17 mouse cellular contexts compared by ENCODE assay signal in genomic region chr3:90391004-90391403, GRCm38 (mm10). TPM values are rescaled to one million over a fixed set of nuclear protein-coding genes. Genes with fewer than 3 reads are reported as not detected.
DNase-seq lines count a peak whose midpoint lies in the region; ATAC-seq and TF ChIP-seq lines count a peak whose summit lies in the region.
"Had no signal": no experiment of that assay in that cellular context is flagged by ENCODE, and none has a peak within 500 bp of the region (broad histone marks: within the 10 kb centered on the region; RNA-seq: fewer than 3 reads in every experiment).

No protein-coding gene starts in this region.

- no peak for TF ChIP-seq CTCF in hindbrain, postnatal 0 days (IDR thresholded peaks at IDR 0.05; ENCODE audit: low read depth)
- TF ChIP-seq CTCF in E14TG2a.4 (conservative IDR thresholded peaks at IDR 0.05; ENCODE audit: low read length), result no peak

- H3K4me1 ChIP-seq in hindbrain, embryonic 12.5 days, result peaks cover 39% of the 10 kb centered on the region
- peaks cover 23% of the 10 kb centered on the region; the same call in 1 of the 2 replicates for H3K4me1 ChIP-seq in hindbrain, postnatal 0 days (ENCODE audit: insufficient read depth, low read length)
- peaks cover 64% of the 10 kb centered on the region for H3K4me1 ChIP-seq in E14TG2a.4 (replicated peaks; ENCODE audit: low read depth, low read length)
- H3K4me1 ChIP-seq in limb, embryonic 12.5 days (replicated peaks), result peaks cover 36% of the 10 kb centered on the region

- H3K4me3 ChIP-seq in hindbrain, embryonic 12.5 days, result no peak overlapping the region
- no peak overlapping the region for H3K4me3 ChIP-seq in hindbrain, postnatal 0 days (ENCODE audit: low read length)
- peak overlapping the region; percentile 89; the same call in 1 of the 2 replicates for H3K4me3 ChIP-seq in E14TG2a.4 (replicated peaks; ENCODE audit: low read length)
- 0 out of 2 replicates have a peak overlapping the region, but pooled peaks have one; percentile 69 for H3K4me3 ChIP-seq in limb, embryonic 12.5 days (replicated peaks)
- H3K4me3 ChIP-seq: heart, embryonic 12.5 days had no signal

- H3K27me3 ChIP-seq in hindbrain, embryonic 12.5 days, result no peaks in the 10 kb centered on the region
- H3K27me3 ChIP-seq in hindbrain, postnatal 0 days (ENCODE audit: insufficient read depth, low read length), result no peaks in the 10 kb centered on the region
- H3K27me3 ChIP-seq in E14TG2a.4 (ENCODE audit: insufficient read depth, low read length), result peaks cover 18% of the 10 kb centered on the region
- no peaks in the 10 kb centered on the region for H3K27me3 ChIP-seq in limb, embryonic 12.5 days
- H3K27me3 ChIP-seq: forebrain, embryonic 13.5 days; heart, embryonic 12.5 days; Patski had no signal

- no peak for ATAC-seq in hindbrain, embryonic 12.5 days (ENCODE audit: low FRiP score)
- ATAC-seq in hindbrain, postnatal 0 days, result no peak
- ATAC-seq in limb, embryonic 12.5 days (ENCODE audit: insufficient number of reproducible peaks, insufficient read depth, low FRiP score, low TSS enrichment, low read depth), result no peak
- ATAC-seq in granulocyte monocyte progenitor cell, adult 5-6 weeks (replicated peaks; ENCODE audit: poor library complexity, severe bottlenecking), result no peak
- ATAC-seq: forebrain, embryonic 13.5 days; inflammation-experienced regulatory T-cells, adult 6 months; Patski had no signal

- H3K9me3 ChIP-seq in hindbrain, embryonic 12.5 days (replicated peaks), result no peaks in the 10 kb centered on the region
- H3K9me3 ChIP-seq in hindbrain, postnatal 0 days (ENCODE audit: low read length), result no peaks in the 10 kb centered on the region
- no peaks in the 10 kb centered on the region for H3K9me3 ChIP-seq in E14TG2a.4 (ENCODE audit: low read length)
- H3K9me3 ChIP-seq in limb, embryonic 12.5 days, result no peaks in the 10 kb centered on the region
- H3K9me3 ChIP-seq: forebrain, embryonic 13.5 days; heart, embryonic 12.5 days had no signal

- peaks cover 63% of the 10 kb centered on the region for H3K36me3 ChIP-seq in hindbrain, embryonic 12.5 days
- peaks cover 41% of the 10 kb centered on the region for H3K36me3 ChIP-seq in hindbrain, postnatal 0 days (ENCODE audit: insufficient read depth, low read length)
- H3K36me3 ChIP-seq in E14TG2a.4 (ENCODE audit: insufficient read depth, low read length), result peaks cover 84% of the 10 kb centered on the region
- peaks cover 65% of the 10 kb centered on the region for H3K36me3 ChIP-seq in limb, embryonic 12.5 days

- peak overlapping the region; percentile 95; the same call in 1 of the 2 replicates for H3K27ac ChIP-seq in hindbrain, embryonic 12.5 days
- H3K27ac ChIP-seq in hindbrain, postnatal 0 days, result no peak overlapping the region
- H3K27ac ChIP-seq in limb, embryonic 12.5 days, result peak overlapping the region; percentile 99

- 70% methylated on average over 4 of the region's 4 CpGs for WGBS in hindbrain, embryonic 12.5 days
- 62% methylated on average over 4 of the region's 4 CpGs for WGBS in hindbrain, postnatal 0 days
- WGBS in limb, embryonic 12.5 days, result 52% methylated on average over 4 of the region's 4 CpGs

- peak overlapping the region; percentile 86; the same call in 1 of the 2 replicates for H3K9ac ChIP-seq in hindbrain, embryonic 12.5 days
- H3K9ac ChIP-seq in hindbrain, postnatal 0 days (replicated peaks; ENCODE audit: low read length), result no peak overlapping the region
- peak overlapping the region; percentile 87; the same call in 1 of the 2 replicates for H3K9ac ChIP-seq in limb, embryonic 12.5 days (replicated peaks)
- H3K9ac ChIP-seq: forebrain, embryonic 13.5 days had no signal

- H3K4me2 ChIP-seq in hindbrain, embryonic 12.5 days (replicated peaks), result 0 out of 2 replicates have a peak overlapping the region, but pooled peaks have one; percentile 94
- no peak overlapping the region for H3K4me2 ChIP-seq in hindbrain, postnatal 0 days (ENCODE audit: low read depth, low read length)
- peak overlapping the region; percentile 83; the same call in 1 of the 2 replicates for H3K4me2 ChIP-seq in limb, embryonic 12.5 days

- DNase-seq in hindbrain, postnatal 0 days (ENCODE audit: low spot score), result no peak
- peak; percentile 62 for DNase-seq in adrenal gland, postnatal 14 days
- no peak for DNase-seq in layer of hippocampus, adult 11-12 months (ENCODE audit: low spot score)
- DNase-seq: cerebellum, adult 18-20 months; gastrocnemius, postnatal 10 days; kidney, postnatal 14 days; lung, postnatal 14 days; thymus, postnatal 36 days had no signal

RNA-seq across cellular contexts. Expression of gene Slc27a3, which starts 1.3 kb away (rescaled TPM):
- 32.9 and 35.3 TPM in 2 replicates for polyA plus RNA-seq in hindbrain, embryonic 12.5 days (2016; fragmentation: Nextera tagmentation; extraction: Ambion mirVana)
- 85.1 and 87.2 TPM in 2 replicates for total RNA-seq in hindbrain, postnatal 0 days (2014; rRNA removed)
- 28.3 and 30.3 TPM in 2 replicates for polyA plus RNA-seq in hindbrain, postnatal 0 days (2015; fragmentation: Nextera tagmentation; extraction: Ambion mirVana)
- 73.1 and 86.4 TPM in 2 replicates for total RNA-seq in adrenal gland, postnatal 14 days (2021)
- 43.6 and 43.8 TPM in 2 replicates for polyA plus RNA-seq in limb, embryonic 12.5 days (2016; fragmentation: Nextera tagmentation; extraction: Ambion mirVana)
- total RNA-seq in granulocyte monocyte progenitor cell, adult 5-6 weeks (2014; fragmentation: Nextera tagmentation), result 2.1 and 4.2 TPM in 2 replicates
- 0.88 and 0.99 TPM in 2 replicates for total RNA-seq in granulocyte monocyte progenitor cell, adult 5-6 weeks (2017)
- total RNA-seq: monocyte, adult 5-6 weeks had no signal

RNA-seq across cellular contexts. Expression of gene Ints3, which starts 42.4 kb away (rescaled TPM):
- polyA plus RNA-seq in hindbrain, embryonic 12.5 days (2016; fragmentation: Nextera tagmentation; extraction: Ambion mirVana), result 40.5 and 44.3 TPM in 2 replicates
- 58.1 and 71.7 TPM in 2 replicates for total RNA-seq in hindbrain, postnatal 0 days (2014; rRNA removed)
- 19.9 and 20.4 TPM in 2 replicates for polyA plus RNA-seq in hindbrain, postnatal 0 days (2015; fragmentation: Nextera tagmentation; extraction: Ambion mirVana)
- 59.5 and 62.4 TPM in 2 replicates for total RNA-seq in adrenal gland, postnatal 14 days (2021)
- polyA plus RNA-seq in limb, embryonic 12.5 days (2016; fragmentation: Nextera tagmentation; extraction: Ambion mirVana), result 43.4 and 44.5 TPM in 2 replicates
- total RNA-seq in granulocyte monocyte progenitor cell, adult 5-6 weeks (2014; fragmentation: Nextera tagmentation), result 29.3 and 47.1 TPM in 2 replicates
- 18.4 and 25.9 TPM in 2 replicates for total RNA-seq in granulocyte monocyte progenitor cell, adult 5-6 weeks (2017)

Comparison
In these comparisons a context has a peak if more than half of its experiments do, and no peak if none do; other contexts are left out.
1. H3K4me3 ChIP-seq: peak in E14TG2a.4 (single experiment) and limb, embryonic 12.5 days (single experiment); none in hindbrain, embryonic 12.5 days (single experiment) and hindbrain, postnatal 0 days (single experiment).
2. RNA of gene Slc27a3, which starts 1.3 kb away (total RNA-seq): 85.1 to 87.2 TPM in hindbrain, postnatal 0 days and 73.1 to 86.4 TPM in adrenal gland, postnatal 14 days; 0.88 to 4.2 TPM in granulocyte monocyte progenitor cell, adult 5-6 weeks; every median in the first group is over 10 times any median in the second.